Mouse (Mus musculus): ENCODE measurements around the gene Tbc1d14. TPM values are rescaled to one million over a fixed set of nuclear protein-coding genes. Genes with fewer than 3 reads are reported as not detected.

Gene Tbc1d14
- total RNA-seq, 1 experiment from 2014 or later = 42.4 TPM

DNA sequence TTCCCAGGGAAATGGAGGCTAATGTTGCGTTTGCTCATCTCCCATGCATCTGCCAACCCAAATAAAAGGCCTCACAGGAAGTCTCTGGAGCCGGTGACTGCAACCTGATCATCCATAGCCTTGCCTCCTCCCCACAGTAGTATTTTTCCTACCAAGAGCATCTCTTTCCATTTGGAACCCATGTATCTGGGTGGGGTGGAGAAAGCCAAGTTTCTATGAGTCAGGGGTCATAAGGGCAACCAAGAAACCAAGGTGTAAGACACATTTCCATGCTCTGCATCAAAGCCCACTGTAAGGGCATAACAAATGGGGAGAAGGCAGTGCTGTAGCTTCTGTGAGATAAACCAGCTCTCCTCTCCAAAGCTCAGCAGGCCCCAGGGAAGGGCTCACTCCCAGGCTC is 131.8 kb downstream of the Tbc1d14 start:
- DNase-seq = no peak

- no peak for DNase-seq
Observed at GRCm38 (mm10) chr5:36460712-36461111, 132.4 kb downstream of the Tbc1d14 start.

- DNase-seq = peak; percentile 47
Observed at GRCm38 (mm10) chr5:36458926-36459325, 134.2 kb downstream of the Tbc1d14 start.

DNA sequence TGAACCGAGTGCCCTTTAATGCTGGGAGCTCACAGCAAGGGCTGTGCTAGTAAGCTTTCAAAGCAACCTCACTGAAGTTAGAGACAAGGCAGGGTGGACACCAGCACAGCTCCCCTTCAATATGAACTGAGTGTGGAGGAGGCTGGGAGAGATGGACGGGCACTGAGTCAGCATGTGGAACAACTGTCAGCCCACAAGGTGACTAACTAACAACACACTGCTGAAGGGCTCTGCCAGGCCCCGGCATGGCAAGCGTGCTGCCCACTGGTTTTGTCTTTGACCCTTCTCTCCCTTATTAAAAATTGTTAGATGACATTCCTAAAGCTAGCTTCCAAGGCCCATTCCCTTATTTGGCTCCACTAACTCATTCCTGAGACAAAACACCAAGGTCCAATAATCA is 135.4 kb downstream of the Tbc1d14 start:
- DNase-seq = peak; percentile 35

- DNase-seq = no peak
Observed at GRCm38 (mm10) chr5:36452821-36453220, 140.3 kb downstream of the Tbc1d14 start.

GRCm38 (mm10) chr5:36451872-36452389 is 141.1 kb downstream of the Tbc1d14 start:
- no peak for DNase-seq

DNA sequence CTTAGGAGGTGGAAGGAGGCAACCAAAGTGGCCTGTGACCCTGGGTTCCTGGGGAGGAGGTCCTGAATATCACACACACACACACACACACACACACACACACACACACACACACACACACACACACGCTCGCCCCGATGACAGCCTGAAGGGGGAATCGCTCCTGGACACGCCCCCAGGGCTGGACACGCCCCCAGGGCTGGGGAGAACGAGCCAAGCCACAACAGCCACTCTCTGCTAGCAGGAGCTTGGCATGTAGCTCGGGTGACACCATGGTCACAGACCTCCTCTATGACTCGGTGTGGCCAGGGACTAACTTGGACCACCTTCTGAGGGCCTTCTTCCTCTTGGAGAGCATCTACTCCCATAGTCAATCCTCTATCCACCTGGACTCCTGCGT is 142.0 kb downstream of the Tbc1d14 start:
- DNase-seq = peak; percentile 20

- DNase-seq = no peak
Observed at GRCm38 (mm10) chr5:36449710-36450358, 143.2 kb downstream of the Tbc1d14 start.

GRCm38 (mm10) chr5:36447872-36448271 is 145.2 kb downstream of the Tbc1d14 start:
- no peak for DNase-seq

- DNase-seq = no peak
Observed at GRCm38 (mm10) chr5:36446166-36446890, 146.7 kb downstream of the Tbc1d14 start.

GRCm38 (mm10) chr5:36445028-36445427 is 148.0 kb downstream of the Tbc1d14 start:
- DNase-seq = no peak

DNA sequence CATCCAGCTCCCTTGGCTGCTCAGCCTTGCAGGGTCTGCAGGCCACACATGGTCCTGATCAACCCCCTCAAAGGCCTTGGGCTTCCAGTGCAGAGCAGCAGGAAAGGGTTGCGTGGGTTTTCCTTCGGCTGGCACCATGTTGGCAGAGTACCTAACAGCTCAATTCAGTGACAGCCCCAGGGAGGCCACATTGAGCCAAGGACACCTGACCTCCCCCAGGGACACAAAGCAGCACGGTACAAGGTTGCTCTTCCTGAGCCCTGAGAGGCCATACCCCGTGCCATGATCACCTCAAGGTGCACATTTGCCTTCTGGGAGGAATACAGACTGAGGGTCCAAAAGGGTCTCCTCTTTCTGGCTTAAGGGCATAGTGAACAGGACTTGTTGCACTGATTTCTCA is 148.5 kb downstream of the Tbc1d14 start:
- DNase-seq = peak; percentile 17

- DNase-seq = peak; percentile 48
Observed at GRCm38 (mm10) chr5:36440741-36441140, 152.3 kb downstream of the Tbc1d14 start.

Other genes with a start within 250 kb of the Tbc1d14 start
- gene Sorcs2, start 195.1 kb downstream of the Tbc1d14 start, total RNA-seq (2021) = 13.2 and 13.4 TPM in 2 replicates
- gene Grpel1, start 128.3 kb downstream of the Tbc1d14 start, total RNA-seq (2021) = 68.9 and 70.2 TPM in 2 replicates
- gene Tada2b, start 109.0 kb downstream of the Tbc1d14 start, total RNA-seq (2021) = 34.1 and 40.9 TPM in 2 replicates
- 0.43 and 0.49 TPM in 2 replicates for gene Ccdc96, start 108.7 kb downstream of the Tbc1d14 start, total RNA-seq (2021)
- gene D5Ertd579e, start 102.7 kb upstream of the Tbc1d14 start, total RNA-seq (2021) = 63.3 and 73.0 TPM in 2 replicates
- 25.7 and 30.4 TPM in 2 replicates for gene Bloc1s4, start 155.4 kb upstream of the Tbc1d14 start, total RNA-seq (2021)
- gene Mrfap1, start 203.5 kb upstream of the Tbc1d14 start, total RNA-seq (2021) = 603 and 658 TPM in 2 replicates
- gene Man2b2, start 237.4 kb upstream of the Tbc1d14 start, total RNA-seq (2021) = 60.2 and 64.4 TPM in 2 replicates